Mouse (Mus musculus) hindbrain, embryonic 10.5 days (tissue): ENCODE data around the gene Ech1. TPM values are rescaled to one million over a fixed set of nuclear protein-coding genes. Genes with fewer than 3 reads are reported as not detected.

ENCODE experiments used
- DNase-seq: peaks from one replicate; pipeline ENCODE4 v3.0.0-alpha.2; 2017; ENCODE audit warnings: low spot score
- H3K27ac ChIP-seq: fragments of 300-500 bp; sonication (generic); 2 replicates; pipeline ENCODE4 v1.5.1; 2016; ENCODE audit warnings: mild to moderate bottlenecking, moderate library complexity
- H3K27me3 ChIP-seq: fragments of 300-500 bp; sonication (generic); 2 replicates; pipeline ENCODE4 v1.6.1; 2016; ENCODE audit warnings: mild to moderate bottlenecking; ENCODE audit not compliant: poor library complexity, insufficient read depth, severe bottlenecking
- H3K36me3 ChIP-seq: fragments of 300-500 bp; sonication (generic); 2 replicates; pipeline ENCODE4 v1.6.1; 2016; ENCODE audit warnings: mild to moderate bottlenecking, moderate library complexity
- H3K4me1 ChIP-seq: fragments of 300-500 bp; sonication (generic); replicated peaks from 2 replicates; pipeline ENCODE4 v1.6.1; 2016; ENCODE audit warnings: mild to moderate bottlenecking
- H3K4me3 ChIP-seq: fragments of 300-500 bp; sonication (generic); 2 replicates; pipeline ENCODE4 v1.5.1; 2016; ENCODE audit warnings: mild to moderate bottlenecking, moderate library complexity
- H3K9me3 ChIP-seq: fragments of 300-500 bp; sonication (generic); 2 replicates; pipeline ENCODE4 v1.6.1; 2016; ENCODE audit warnings: mild to moderate bottlenecking, moderate library complexity
- WGBS: fragments of 180-500 bp; shearing (Covaris S2); methylation state at CpG from one replicate; pipeline ENCODE4 v1.1.7; 2016; 5-methylcytosine and 5-hydroxymethylcytosine counted together
- polyA plus RNA-seq: library from polyadenylated mRNA; unstranded; fragments of >200 nt; fragmentation: Nextera tagmentation; extraction: Ambion mirVana; gene quantifications from 2 replicates; pipeline ENCODE4 v1.2.1, GENCODE M21; 2016

Gene Ech1
- polyA plus RNA-seq, 1 experiment from 2014 or later = 93.3 TPM

GRCm38 (mm10) chr7:28876099-28876498, 51.1 kb downstream of the Ech1 start:
- Histone ChIP-seq H3K36me3 (no peaks in the 10 kb centered on the region), H3K27me3 (no peaks in the 10 kb centered on the region)
- WGBS = 82% methylated on average over 4 of the region's 4 CpGs

GRCm38 (mm10) chr7:28877155-28877554, 52.1 kb downstream of the Ech1 start:
- H3K36me3 ChIP-seq = no peaks in the 10 kb centered on the region
- 88% methylated on average over 7 of the region's 7 CpGs for WGBS
- no peaks in the 10 kb centered on the region for H3K27me3 ChIP-seq
- DNase-seq = no peak
- H3K4me3 ChIP-seq = no peak overlapping the region
- no peaks in the 10 kb centered on the region for H3K9me3 ChIP-seq
- peaks cover 23% of the 10 kb centered on the region for H3K4me1 ChIP-seq
- H3K27ac ChIP-seq = no peak overlapping the region

More at GRCm38 (mm10) chr7:28876099-28876498, 51.1 kb downstream of the Ech1 start:
- Histone ChIP-seq H3K9me3 (no peaks in the 10 kb centered on the region), H3K27ac (no peak overlapping the region), H3K4me1 (peaks cover 12% of the 10 kb centered on the region), H3K4me3 (no peak overlapping the region)
- DNase-seq = no peak

GRCm38 (mm10) chr7:28877856-28878255, 52.8 kb downstream of the Ech1 start:
- Histone ChIP-seq H3K4me1 (peaks cover 29% of the 10 kb centered on the region), H3K9me3 (no peaks in the 10 kb centered on the region), H3K36me3 (no peaks in the 10 kb centered on the region), H3K27me3 (no peaks in the 10 kb centered on the region), H3K4me3 (no peak overlapping the region), H3K27ac (no peak overlapping the region)
- DNase-seq = no peak
- WGBS = 78% methylated on average over 4 of the region's 4 CpGs

- no peak for DNase-seq
- H3K9me3 ChIP-seq = no peaks in the 10 kb centered on the region
- no peaks in the 10 kb centered on the region for H3K36me3 ChIP-seq
- WGBS = 71% methylated on average over 7 of the region's 7 CpGs
- no peak overlapping the region for H3K27ac ChIP-seq
- peaks cover 32% of the 10 kb centered on the region for H3K4me1 ChIP-seq
- no peaks in the 10 kb centered on the region for H3K27me3 ChIP-seq
- H3K4me3 ChIP-seq = no peak overlapping the region
These were observed 54.6 kb downstream of the Ech1 start for GRCm38 (mm10) chr7:28879606-28880005.

- DNase-seq = peak; percentile 25
- H3K4me3 ChIP-seq = no peak overlapping the region
- no peaks in the 10 kb centered on the region for H3K36me3 ChIP-seq
- H3K27me3 ChIP-seq = peaks cover 1% of the 10 kb centered on the region; the same call in 1 of the 2 replicates
- WGBS = 68% methylated on average over 10 of the region's 10 CpGs
- H3K4me1 ChIP-seq = peaks cover 32% of the 10 kb centered on the region
- no peaks in the 10 kb centered on the region for H3K9me3 ChIP-seq
- no peak overlapping the region for H3K27ac ChIP-seq
These were observed 55.5 kb downstream of the Ech1 start for GRCm38 (mm10) chr7:28880554-28880953.

GRCm38 (mm10) chr7:28881199-28881598, 56.2 kb downstream of the Ech1 start, which contains the start of gene Capn12:
TSS of gene Capn12 (plus strand) at chr7:28881422.
- Histone ChIP-seq H3K4me3 (no peak within 1 kb of the TSS; the same call in 1 of the 2 replicates), H3K27ac (peak within 1 kb of the TSS; percentile 59)

More at GRCm38 (mm10) chr7:28881199-28881598, 56.2 kb downstream of the Ech1 start, which contains the start of gene Capn12:
- DNase-seq = no peak
- Histone ChIP-seq H3K36me3 (no peaks in the 10 kb centered on the region), H3K9me3 (no peaks in the 10 kb centered on the region), H3K4me1 (peaks cover 29% of the 10 kb centered on the region), H3K27me3 (peaks cover 8% of the 10 kb centered on the region)
- 40% methylated on average over 13 of the region's 13 CpGs for WGBS

Other genes starting within 250 kb of the Ech1 start
- gene Samd4b, start 227.1 kb upstream of the Ech1 start, polyA plus RNA-seq = 34.0 and 44.0 TPM in 2 replicates
- 51.8 and 66.0 TPM in 2 replicates for gene Pak4, start 227.0 kb upstream of the Ech1 start, polyA plus RNA-seq
- not detected in 2 replicates for gene Acp7, start 193.9 kb upstream of the Ech1 start, polyA plus RNA-seq
- gene Fbxo27, start 132.4 kb upstream of the Ech1 start, polyA plus RNA-seq = 5.6 TPM in 2 replicates
- 8.8 and 10.4 TPM in 2 replicates for gene Fbxo17, start 108.4 kb upstream of the Ech1 start, polyA plus RNA-seq
- gene Mrps12, start 83.4 kb upstream of the Ech1 start, polyA plus RNA-seq = 151 and 160 TPM in 2 replicates
- 38.6 and 43.9 TPM in 2 replicates for gene Sars2, start 83.2 kb upstream of the Ech1 start, polyA plus RNA-seq
- 0.22 and 0.48 TPM in 2 replicates for gene Ccer2, start 69.0 kb upstream of the Ech1 start, polyA plus RNA-seq
- 66.5 and 84.5 TPM in 2 replicates for gene Sirt2, start 58.5 kb upstream of the Ech1 start, polyA plus RNA-seq
- gene Nfkbib, start 57.7 kb upstream of the Ech1 start, polyA plus RNA-seq = 56.0 and 61.1 TPM in 2 replicates
- gene Rinl, start 36.2 kb upstream of the Ech1 start, polyA plus RNA-seq = 4.0 TPM in 2 replicates
- gene Hnrnpl, start 16.7 kb upstream of the Ech1 start, polyA plus RNA-seq = 312 TPM in 2 replicates
- gene Lgals4, start 8.6 kb downstream of the Ech1 start, polyA plus RNA-seq = 3.9 and 4.0 TPM in 2 replicates
- 0.97 and 4.0 TPM in 2 replicates for gene Lgals7, start 38.6 kb downstream of the Ech1 start, polyA plus RNA-seq
- gene Capn12, start 56.2 kb downstream of the Ech1 start, polyA plus RNA-seq = 0.40 TPM in 1 of 2 replicates, not detected in the other
- 216 and 245 TPM in 2 replicates for gene Actn4, start 137.1 kb downstream of the Ech1 start, polyA plus RNA-seq
- gene Eif3k, start 156.6 kb downstream of the Ech1 start, polyA plus RNA-seq = 426 and 432 TPM in 2 replicates
- gene Map4k1, start 156.8 kb downstream of the Ech1 start, polyA plus RNA-seq = 8.8 and 9.0 TPM in 2 replicates